Mouse (Mus musculus) heart, embryonic 14.5 days (tissue): ENCODE measurements around the gene Nxph1. TPM values are rescaled to one million over a fixed set of nuclear protein-coding genes. Genes with fewer than 3 reads are reported as not detected.

Experiments
- ATAC-seq: fragments of 200-750 bp; cut with Nextera tagmentation; 2 replicates; pipeline ENCODE4 v1.8.0; 2017; ENCODE audit warnings: low read depth, moderate TSS enrichment; ENCODE audit not compliant: insufficient number of reproducible peaks, insufficient read depth, low FRiP score
- H3K27ac ChIP-seq, 2 experiments: fragments of 200-500 bp in 1 of 2; fragments of 300-500 bp in 1 of 2; sonication (generic) in 1 of 2; replicated peaks in 1 of 2; 2 replicates each; pipeline ENCODE4 v1.5.1; 2012 to 2014; ENCODE audit warnings: low read depth in 2 of 2, low read length in 2 of 2, control low read depth in 1 of 2, mild to moderate bottlenecking in 1 of 2, mixed read lengths in 1 of 2; ENCODE audit not compliant: control insufficient read depth in 1 of 2, insufficient read depth in 1 of 2
- H3K27me3 ChIP-seq: fragments of 300-500 bp; sonication (generic); 2 replicates; pipeline ENCODE4 v1.6.1; 2014; ENCODE audit warnings: mild to moderate bottlenecking, low read length, control low read depth; ENCODE audit not compliant: control insufficient read depth, insufficient read depth
- H3K36me3 ChIP-seq: fragments of 300-500 bp; sonication (generic); 2 replicates; pipeline ENCODE4 v1.6.1; 2014; ENCODE audit warnings: mild to moderate bottlenecking, control low read depth, low read length, mixed read lengths; ENCODE audit not compliant: control insufficient read depth, insufficient read depth
- H3K4me1 ChIP-seq, 2 experiments: fragments of 200-500 bp in 1 of 2; fragments of 300-500 bp in 1 of 2; sonication (generic) in 1 of 2; 2 replicates each; pipeline ENCODE4 v1.6.1; 2012 to 2014; ENCODE audit warnings: low read length in 2 of 2, control low read depth in 1 of 2, mixed read lengths in 1 of 2; ENCODE audit not compliant: control insufficient read depth in 2 of 2, insufficient read depth in 2 of 2
- H3K4me2 ChIP-seq: fragments of 300-500 bp; sonication (generic); 2 replicates; pipeline ENCODE4 v1.6.1; 2014; ENCODE audit warnings: mild to moderate bottlenecking, low read length
- H3K4me3 ChIP-seq, 2 experiments: fragments of 200-500 bp in 1 of 2; fragments of 300-500 bp in 1 of 2; sonication (generic) in 1 of 2; 2 replicates each; pipeline ENCODE4 v1.5.1; 2012 to 2014; ENCODE audit warnings: low read length in 2 of 2, mild to moderate bottlenecking in 2 of 2, control low read depth in 1 of 2, low read depth in 1 of 2, moderate library complexity in 1 of 2; ENCODE audit not compliant: control insufficient read depth in 1 of 2, insufficient read depth in 1 of 2
- H3K9ac ChIP-seq: fragments of 300-500 bp; sonication (generic); 2 replicates; pipeline ENCODE4 v1.6.1; 2014; ENCODE audit warnings: mild to moderate bottlenecking, low read length
- H3K9me3 ChIP-seq: fragments of 300-500 bp; sonication (generic); 2 replicates; pipeline ENCODE4 v1.6.1; 2016; ENCODE audit warnings: low read length, control low read depth; ENCODE audit not compliant: control insufficient read depth
- WGBS: fragments of 180-500 bp; shearing (Covaris S2); extraction: QIAGEN DNeasy Blood & Tissue Kit; methylation state at CpG from one replicate; pipeline ENCODE4 v1.1.7; 2014; 5-methylcytosine and 5-hydroxymethylcytosine counted together
- polyA plus RNA-seq: library from polyadenylated mRNA; unstranded; fragments of >200 nt; fragmentation: Nextera tagmentation; extraction: Ambion mirVana; gene quantifications from 2 replicates; pipeline ENCODE4 v1.2.1, GENCODE M21; 2014

Nxph1 gene
- polyA plus RNA-seq, 1 experiment from 2014 or later, result 0.24 TPM

GRCm38 (mm10) chr6:8955817-8956529, 7.7 kb downstream of the Nxph1 start:
- ATAC-seq, result no peak
- Histone ChIP-seq H3K4me3 (no peak overlapping the region), H3K27ac (no peak overlapping the region)

GRCm38 (mm10) chr6:8956743-8957528, 8.7 kb downstream of the Nxph1 start:
- no peak for ATAC-seq

More at GRCm38 (mm10) chr6:8955817-8956529, 7.7 kb downstream of the Nxph1 start:
- WGBS, result 2% methylated on average over 35 of the region's 35 CpGs
- Histone ChIP-seq H3K36me3 (no peaks in the 10 kb centered on the region), H3K4me2 (no peak overlapping the region), H3K4me1 (peaks cover 0 to 4% of the 10 kb centered on the region in 2 experiments; a peak in 1 of 4 replicates), H3K9ac (no peak overlapping the region), H3K27me3 (peaks cover 82% of the 10 kb centered on the region), H3K9me3 (no peaks in the 10 kb centered on the region)

GRCm38 (mm10) chr6:8957529-8957887, 9.3 kb downstream of the Nxph1 start:
- Histone ChIP-seq H3K36me3 (no peaks in the 10 kb centered on the region), H3K27ac (no peak overlapping the region), H3K4me2 (peak overlapping the region; percentile 24), H3K27me3 (peaks cover 66% of the 10 kb centered on the region), H3K4me3 (peak overlapping the region in 1 of 2 experiments; percentile 0; a peak in 1 of 4 replicates), H3K9ac (no peak overlapping the region), H3K4me1 (no peaks in the 10 kb centered on the region), H3K9me3 (no peaks in the 10 kb centered on the region)
- ATAC-seq, result no peak
- under 1% methylated on average over 15 of the region's 15 CpGs for WGBS

More at GRCm38 (mm10) chr6:8956743-8957528, 8.7 kb downstream of the Nxph1 start:
- Histone ChIP-seq H3K27me3 (peaks cover 72% of the 10 kb centered on the region), H3K4me1 (no peaks in the 10 kb centered on the region), H3K9ac (no peak overlapping the region), H3K4me3 (no peak overlapping the region), H3K9me3 (no peaks in the 10 kb centered on the region), H3K27ac (no peak overlapping the region), H3K4me2 (no peak overlapping the region; the same call in 1 of the 2 replicates), H3K36me3 (no peaks in the 10 kb centered on the region)
- WGBS, result 3% methylated on average over 24 of the region's 25 CpGs

- Histone ChIP-seq H3K27ac (no peak overlapping the region), H3K4me1 (no peaks in the 10 kb centered on the region), H3K36me3 (no peaks in the 10 kb centered on the region), H3K9ac (no peak overlapping the region), H3K4me3 (no peak overlapping the region; a peak in 1 of 4 replicates), H3K4me2 (peak overlapping the region; percentile 26; the same call in 1 of the 2 replicates), H3K9me3 (no peaks in the 10 kb centered on the region), H3K27me3 (peaks cover 59% of the 10 kb centered on the region)
- ATAC-seq, result no peak
- 5% methylated on average over 28 of the region's 28 CpGs for WGBS
These were observed 10.1 kb downstream of the Nxph1 start for GRCm38 (mm10) chr6:8958081-8958919.

GRCm38 (mm10) chr6:8959810-8960209, 11.6 kb downstream of the Nxph1 start:
- no peak for ATAC-seq
- Histone ChIP-seq H3K4me2 (no peak overlapping the region), H3K27ac (no peak overlapping the region), H3K9me3 (no peaks in the 10 kb centered on the region), H3K9ac (no peak overlapping the region), H3K4me1 (no peaks in the 10 kb centered on the region), H3K4me3 (no peak overlapping the region), H3K36me3 (no peaks in the 10 kb centered on the region), H3K27me3 (peaks cover 45% of the 10 kb centered on the region)
- WGBS, result 66% methylated on average over 4 of the region's 4 CpGs

GRCm38 (mm10) chr6:8970576-8970975, 22.3 kb downstream of the Nxph1 start:
- Histone ChIP-seq H3K27me3 (no peaks in the 10 kb centered on the region), H3K27ac (no peak overlapping the region), H3K4me1 (no peaks in the 10 kb centered on the region), H3K9me3 (no peaks in the 10 kb centered on the region), H3K4me3 (no peak overlapping the region), H3K9ac (no peak overlapping the region), H3K4me2 (no peak overlapping the region), H3K36me3 (no peaks in the 10 kb centered on the region)
- WGBS, result 47% methylated on average over 2 of the region's 2 CpGs
- no peak for ATAC-seq

GRCm38 (mm10) chr6:8979237-8979871, 31.1 kb downstream of the Nxph1 start:
- no peaks in the 10 kb centered on the region for H3K27me3 ChIP-seq
- no peak for ATAC-seq
- H3K9me3 ChIP-seq, result no peaks in the 10 kb centered on the region
- 53% methylated on average over 4 of the region's 4 CpGs for WGBS
- no peak overlapping the region for H3K27ac ChIP-seq
- H3K4me3 ChIP-seq, result no peak overlapping the region
- no peaks in the 10 kb centered on the region for H3K36me3 ChIP-seq
- no peaks in the 10 kb centered on the region for H3K4me1 ChIP-seq
- no peak overlapping the region for H3K9ac ChIP-seq
- no peak overlapping the region for H3K4me2 ChIP-seq
